Mouse (Mus musculus) thymus, adult 2 months (tissue): ENCODE data around the gene Mga.

Experiments
- CTCF ChIP-seq: fragments of 200-500 bp; IDR thresholded peaks from 2 replicates; pipeline ENCODE4 v1.5.1; 2012; ENCODE audit warnings: mild to moderate bottlenecking, control low read depth, low read length, moderate library complexity, borderline replicate concordance; ENCODE audit not compliant: control insufficient read depth, poor library complexity, insufficient read depth; ENCODE audit errors: extremely low read depth
- POLR2A ChIP-seq: fragments of 200-500 bp; IDR thresholded peaks from 2 replicates; pipeline ENCODE4 v1.6.1; 2012; ENCODE audit warnings: mild to moderate bottlenecking, low read length, control low read depth, moderate library complexity; ENCODE audit not compliant: control insufficient read depth, poor library complexity, insufficient read depth; ENCODE audit errors: extremely low read depth

GRCm38 (mm10) chr2:119971316-119971715 is 74.3 kb downstream of the Mga start:
- TF ChIP-seq CTCF, result no peak
- TF ChIP-seq POLR2A, result no peak
